Mouse (Mus musculus): Measurements from ENCODE around the gene Pdlim7. TPM values are rescaled to one million over a fixed set of nuclear protein-coding genes. Genes with fewer than 3 reads are reported as not detected.

Pdlim7 gene
- total and polyA plus RNA-seq, 2 experiments from 2014 or later: 41.3 to 153 TPM

DNA sequence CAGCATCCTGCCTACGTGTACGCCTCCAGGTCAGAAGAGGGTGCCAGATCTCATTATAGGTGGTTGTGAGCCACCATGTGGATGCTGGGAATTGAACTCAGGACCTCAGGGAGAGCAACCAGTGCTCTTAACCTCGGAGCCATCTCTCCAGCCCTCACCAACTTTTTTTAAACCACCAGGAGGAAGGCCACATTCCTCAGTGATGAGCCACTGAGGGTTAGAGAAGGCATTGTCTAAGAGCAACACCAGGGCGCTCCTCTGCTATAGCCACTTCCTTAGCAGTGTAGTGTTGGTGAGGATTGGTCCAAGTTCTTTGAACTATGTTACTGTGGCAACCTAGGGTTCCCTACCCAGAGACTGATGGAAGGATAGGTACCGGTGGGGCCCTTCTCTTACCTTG, 37.7 kb downstream of the Pdlim7 start:
- Histone ChIP-seq H3K36me3 (ENCODE audit: insufficient read depth, low read length) (peaks cover 44% of the 10 kb centered on the region), H3K9me3 (ENCODE audit: low read length) (no peaks in the 10 kb centered on the region), H3K4me3 (ENCODE audit: low read depth, low read length) (no peak overlapping the region), H3K9ac (replicated peaks; ENCODE audit: low read length, poor library complexity, severe bottlenecking) (no peak overlapping the region), H3K4me1 (ENCODE audit: insufficient read depth, low read length) (peaks cover 3% of the 10 kb centered on the region; the same call in 1 of the 2 replicates), H3K27ac (ENCODE audit: low read depth, low read length) (no peak overlapping the region), H3K4me2 (ENCODE audit: low read depth, low read length, poor library complexity, severe bottlenecking) (no peak overlapping the region), H3K27me3 (ENCODE audit: insufficient read depth, low read length) (no peaks in the 10 kb centered on the region)
- no peak; the same call in 1 of the 2 replicates for TF ChIP-seq CTCF (IDR thresholded peaks at IDR 0.05)
- ATAC-seq (ENCODE audit: low FRiP score): no peak
- 82% methylated on average over 5 of the region's 5 CpGs for WGBS
- DNase-seq (ENCODE audit: low spot score): no peak

DNA sequence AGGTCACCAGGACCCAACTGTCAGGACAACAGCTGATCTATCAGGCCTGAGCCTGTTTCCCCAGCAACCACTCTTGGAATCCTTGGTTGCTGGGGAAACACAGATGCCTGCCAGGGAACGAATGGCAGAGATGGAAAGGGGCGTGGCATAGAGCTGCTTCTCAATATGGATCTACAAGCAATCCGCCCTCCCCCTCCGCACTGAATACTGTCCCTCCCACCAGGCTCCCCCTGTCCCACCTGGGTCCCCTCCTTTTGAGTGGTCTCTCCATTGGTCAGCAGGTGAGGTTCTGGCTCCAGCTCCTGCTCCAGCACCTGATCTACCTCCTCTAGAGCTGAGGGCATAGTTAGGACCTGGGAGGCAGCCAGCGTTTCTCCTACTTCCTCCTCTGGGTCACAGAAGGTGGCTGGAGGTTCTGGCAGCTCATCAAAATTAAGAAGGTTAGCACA, 38.8 kb downstream of the Pdlim7 start:
- DNase-seq (ENCODE audit: low spot score) (peak; percentile 94), ATAC-seq (ENCODE audit: low FRiP score) (0 out of 2 replicates have a peak, but pooled peaks have one; percentile 15)
- Histone ChIP-seq H3K4me1 (ENCODE audit: insufficient read depth, low read length) (peaks cover 5% of the 10 kb centered on the region; the same call in 1 of the 2 replicates), H3K36me3 (ENCODE audit: insufficient read depth, low read length) (peaks cover 35% of the 10 kb centered on the region), H3K4me3 (ENCODE audit: low read depth, low read length) (no peak overlapping the region), H3K27ac (ENCODE audit: low read depth, low read length) (peak overlapping the region; percentile 69), H3K9ac (replicated peaks; ENCODE audit: low read length, poor library complexity, severe bottlenecking) (no peak overlapping the region; the same call in 1 of the 2 replicates), H3K4me2 (ENCODE audit: low read depth, low read length, poor library complexity, severe bottlenecking) (no peak overlapping the region), H3K9me3 (ENCODE audit: low read length) (no peaks in the 10 kb centered on the region), H3K27me3 (ENCODE audit: insufficient read depth, low read length) (no peaks in the 10 kb centered on the region)
- TF ChIP-seq CTCF (IDR thresholded peaks at IDR 0.05): no peak
- 6% methylated on average over 5 of the region's 5 CpGs for WGBS

DNA sequence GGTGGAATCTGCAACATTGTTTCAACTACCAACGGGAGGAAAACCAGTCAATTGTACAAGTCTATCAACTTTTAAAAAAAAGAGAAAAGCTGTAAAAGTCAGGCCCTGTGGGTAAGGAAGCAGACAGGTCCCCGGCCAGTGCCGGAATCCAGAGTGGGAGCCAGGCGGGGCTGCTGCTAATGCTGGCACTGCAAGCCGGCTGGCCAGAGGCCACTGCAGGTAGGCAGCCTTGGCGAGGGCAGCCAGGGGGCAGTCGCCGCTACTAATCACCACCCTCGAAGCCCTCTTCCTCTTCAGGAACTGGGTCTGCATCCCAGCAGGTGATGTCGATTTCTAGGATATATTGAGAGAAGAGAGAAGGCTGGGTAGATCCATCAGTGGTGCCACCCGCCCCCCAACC, 39.5 kb downstream of the Pdlim7 start:
- H3K4me2 ChIP-seq (ENCODE audit: low read depth, low read length, poor library complexity, severe bottlenecking): no peak overlapping the region; the same call in 1 of the 2 replicates
- no peak for ATAC-seq (ENCODE audit: low FRiP score)
- no peak for DNase-seq (ENCODE audit: low spot score)
- no peak overlapping the region for H3K9ac ChIP-seq (replicated peaks; ENCODE audit: low read length, poor library complexity, severe bottlenecking)
- peaks cover 10% of the 10 kb centered on the region; the same call in 1 of the 2 replicates for H3K4me1 ChIP-seq (ENCODE audit: insufficient read depth, low read length)
- no peaks in the 10 kb centered on the region for H3K9me3 ChIP-seq (ENCODE audit: low read length)
- no peak overlapping the region for H3K4me3 ChIP-seq (ENCODE audit: low read depth, low read length)
- TF ChIP-seq CTCF (IDR thresholded peaks at IDR 0.05): peak; percentile 41
- peaks cover 29% of the 10 kb centered on the region for H3K36me3 ChIP-seq (ENCODE audit: insufficient read depth, low read length)
- 50% methylated on average over 11 of the region's 11 CpGs for WGBS
- H3K27me3 ChIP-seq (ENCODE audit: insufficient read depth, low read length): no peaks in the 10 kb centered on the region
- peak overlapping the region; percentile 91 for H3K27ac ChIP-seq (ENCODE audit: low read depth, low read length)

DNA sequence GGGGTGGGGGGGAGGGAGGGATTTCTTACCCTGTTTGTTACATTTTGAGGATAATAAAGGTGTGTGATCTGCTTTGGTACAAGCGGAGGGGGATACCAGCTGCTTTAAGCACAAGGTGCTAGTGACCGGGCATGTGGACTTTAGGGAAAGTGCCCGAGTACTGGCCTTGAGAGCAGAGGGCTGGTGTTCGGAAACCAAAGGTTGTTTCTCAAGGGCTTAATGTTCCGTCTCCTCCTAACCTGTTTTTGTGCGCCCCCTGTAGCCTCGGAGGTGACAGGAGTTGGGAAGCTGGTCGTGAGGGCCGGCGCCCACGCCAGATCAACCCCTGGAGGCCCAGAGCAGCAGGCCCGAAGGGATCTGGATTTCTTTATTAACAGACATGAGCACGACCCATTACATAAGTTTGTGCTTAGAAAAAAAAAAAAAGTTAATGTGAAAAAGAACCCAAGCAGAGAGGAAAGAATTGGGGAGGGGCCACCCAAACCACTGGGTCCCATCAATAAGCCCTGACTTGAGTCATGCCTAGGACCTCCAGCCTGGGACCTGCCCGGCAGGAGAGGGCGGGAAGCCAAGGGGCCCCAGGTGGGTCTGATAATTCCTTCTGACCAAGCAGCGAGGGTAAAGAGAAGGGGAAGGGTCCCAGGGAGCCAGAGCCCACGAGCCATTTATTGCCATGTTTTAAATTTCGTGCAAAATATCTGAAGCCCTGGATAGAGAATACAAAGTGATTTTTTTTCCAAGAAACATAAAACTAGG, 40.2 kb downstream of the Pdlim7 start:
- peak overlapping the region; percentile 98 for H3K4me2 ChIP-seq (ENCODE audit: low read depth, low read length, poor library complexity, severe bottlenecking)
- no peaks in the 10 kb centered on the region for H3K9me3 ChIP-seq (ENCODE audit: low read length)
- DNase-seq (ENCODE audit: low spot score): no peak
- peak overlapping the region; percentile 77; the same call in 1 of the 2 replicates for H3K9ac ChIP-seq (replicated peaks; ENCODE audit: low read length, poor library complexity, severe bottlenecking)
- WGBS: 25% methylated on average over 18 of the region's 18 CpGs
- peak overlapping the region; percentile 91 for H3K27ac ChIP-seq (ENCODE audit: low read depth, low read length)
- peak; percentile 59 for TF ChIP-seq CTCF (IDR thresholded peaks at IDR 0.05)
- ATAC-seq (ENCODE audit: low FRiP score): no peak
- H3K4me3 ChIP-seq (ENCODE audit: low read depth, low read length): peak overlapping the region; percentile 49
- H3K4me1 ChIP-seq (ENCODE audit: insufficient read depth, low read length): peaks cover 10% of the 10 kb centered on the region; the same call in 1 of the 2 replicates
- peaks cover 29% of the 10 kb centered on the region for H3K36me3 ChIP-seq (ENCODE audit: insufficient read depth, low read length)
- no peaks in the 10 kb centered on the region for H3K27me3 ChIP-seq (ENCODE audit: insufficient read depth, low read length)

DNA sequence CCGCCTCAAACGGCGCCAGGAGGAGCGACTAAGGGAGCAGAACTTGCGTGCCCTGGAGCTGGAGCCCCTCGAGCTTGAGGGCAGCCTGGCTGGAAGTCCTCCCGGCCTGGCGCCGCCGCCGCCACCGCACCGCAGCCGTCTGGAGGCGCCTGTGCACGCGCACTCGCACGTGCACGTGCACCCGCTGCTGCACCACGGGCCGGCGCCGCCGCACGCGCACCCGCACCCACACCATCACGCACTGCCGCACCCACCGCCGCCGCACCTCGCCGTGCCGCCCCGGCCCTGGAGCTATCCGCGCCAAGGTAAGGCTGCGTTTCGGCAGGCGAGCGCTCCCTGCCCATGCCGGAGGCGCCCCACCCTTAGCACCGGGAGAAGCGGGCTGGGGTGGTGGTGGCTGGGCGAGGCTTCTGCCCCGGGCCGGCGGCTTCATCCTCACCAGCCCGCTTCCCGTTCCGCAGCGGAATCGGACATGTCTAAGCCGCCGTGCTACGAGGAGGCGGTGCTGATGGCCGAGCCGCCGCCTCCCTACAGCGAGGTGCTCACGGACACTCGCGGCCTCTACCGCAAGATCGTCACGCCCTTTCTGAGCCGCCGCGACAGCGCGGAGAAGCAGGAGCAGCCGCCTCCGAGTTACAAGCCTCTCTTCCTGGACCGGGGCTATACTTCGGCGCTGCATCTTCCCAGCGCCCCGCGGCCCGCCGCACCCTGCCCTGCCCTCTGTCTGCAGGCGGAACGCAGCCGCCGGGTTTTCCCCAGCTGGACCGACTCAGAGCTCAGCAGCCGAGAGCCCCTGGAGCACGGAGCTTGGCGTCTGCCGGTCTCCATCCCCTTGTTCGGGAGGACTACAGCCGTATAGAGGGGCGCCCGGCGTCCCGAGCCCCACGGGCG, 41.1 kb downstream of the Pdlim7 start:
- 1% methylated on average over 90 of the region's 103 CpGs for WGBS
- Histone ChIP-seq H3K4me2 (ENCODE audit: low read depth, low read length, poor library complexity, severe bottlenecking) (peak overlapping the region; percentile 98), H3K4me1 (ENCODE audit: insufficient read depth, low read length) (peaks cover 10% of the 10 kb centered on the region; the same call in 1 of the 2 replicates), H3K27me3 (ENCODE audit: insufficient read depth, low read length) (no peaks in the 10 kb centered on the region), H3K9ac (replicated peaks; ENCODE audit: low read length, poor library complexity, severe bottlenecking) (peak overlapping the region; percentile 77), H3K27ac (ENCODE audit: low read depth, low read length) (peak overlapping the region; percentile 91), H3K36me3 (ENCODE audit: insufficient read depth, low read length) (peaks cover 27% of the 10 kb centered on the region), H3K9me3 (ENCODE audit: low read length) (no peaks in the 10 kb centered on the region), H3K4me3 (ENCODE audit: low read depth, low read length) (peak overlapping the region; percentile 49)
- TF ChIP-seq CTCF (IDR thresholded peaks at IDR 0.05): peak; percentile 19; the same call in 1 of the 2 replicates
- DNase-seq (ENCODE audit: low spot score) (peak; percentile 72), ATAC-seq (ENCODE audit: low FRiP score) (peak; percentile 49)

All from midbrain, postnatal 0 days (tissue).